Mouse (Mus musculus) myocyte (in vitro differentiated cells): ENCODE measurements around the gene Ktn1.

Experiments used
- MAX ChIP-seq: IDR thresholded peaks from one replicate; pipeline ENCODE4 v1.6.1; 2011; ENCODE audit warnings: low read depth, mild to moderate bottlenecking, control low read depth
- POLR2A ChIP-seq: IDR thresholded peaks from one replicate; pipeline ENCODE4 v1.6.1; 2011; ENCODE audit warnings: low read depth, mild to moderate bottlenecking, control low read depth, moderate library complexity; ENCODE audit not compliant: insufficient read length
- TCF3 ChIP-seq: IDR thresholded peaks from one replicate; pipeline ENCODE4 v1.6.1; 2011; ENCODE audit warnings: low read depth, control low read depth; ENCODE audit not compliant: insufficient read length

DNA sequence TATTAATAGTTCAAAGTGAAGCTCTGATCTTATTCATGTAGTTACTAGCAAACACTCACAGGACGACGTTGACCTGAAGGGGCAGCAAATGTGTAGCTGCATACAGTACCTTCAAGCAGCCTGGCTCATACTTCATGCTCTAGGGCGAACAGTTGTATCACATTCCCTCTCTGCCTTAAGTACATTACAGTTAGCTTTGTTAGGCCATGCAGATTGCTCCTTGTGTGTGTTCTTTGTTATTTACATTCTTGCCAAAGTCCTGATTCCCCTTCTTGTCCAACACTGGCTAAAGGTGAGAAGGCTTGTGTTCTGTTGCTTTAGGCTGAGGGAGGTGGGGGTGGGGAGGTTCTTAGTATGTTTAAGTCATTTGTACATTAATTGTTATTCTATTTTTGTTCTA lies 61.3 kb downstream of the Ktn1 start:
- no peak for TF ChIP-seq POLR2A
- no peak for TF ChIP-seq MAX
- TF ChIP-seq TCF3: no peak
